Mouse (Mus musculus): ENCODE measurements around the gene P4ha2. TPM values are rescaled to one million over a fixed set of nuclear protein-coding genes. Genes with fewer than 3 reads are reported as not detected.

Gene P4ha2
- polyA plus RNA-seq, 1 experiment from 2014 or later = 9.7 TPM

GRCm38 (mm10) chr11:54119126-54119525, 19.2 kb downstream of the P4ha2 start:
- no peaks in the 10 kb centered on the region for H3K27me3 ChIP-seq (ENCODE audit: control insufficient read depth, insufficient read depth, low read depth, low read length)
- no peak overlapping the region for H3K4me3 ChIP-seq (ENCODE audit: low read depth, low read length)
- H3K4me2 ChIP-seq (ENCODE audit: low read length) = no peak overlapping the region
- peaks cover 2% of the 10 kb centered on the region; the same call in 1 of the 2 replicates for H3K4me1 ChIP-seq (ENCODE audit: control insufficient read depth, insufficient read depth, low read length)
- no peak overlapping the region for H3K27ac ChIP-seq (ENCODE audit: low read length)
- no peak overlapping the region for H3K9ac ChIP-seq (ENCODE audit: low read depth, low read length)
- H3K36me3 ChIP-seq (ENCODE audit: control insufficient read depth, insufficient read depth, low read length) = no peaks in the 10 kb centered on the region
- WGBS = 95% methylated on average over 12 of the region's 12 CpGs
- no peak for ATAC-seq
- no peaks in the 10 kb centered on the region for H3K9me3 ChIP-seq (replicated peaks; ENCODE audit: control insufficient read depth, low read length, poor library complexity, severe bottlenecking)

GRCm38 (mm10) chr11:54119740-54120360, 20.0 kb downstream of the P4ha2 start:
- ATAC-seq = no peak
- H3K9me3 ChIP-seq (replicated peaks; ENCODE audit: control insufficient read depth, low read length, poor library complexity, severe bottlenecking) = no peaks in the 10 kb centered on the region
- no peak overlapping the region for H3K9ac ChIP-seq (ENCODE audit: low read depth, low read length)
- H3K4me2 ChIP-seq (ENCODE audit: low read length) = no peak overlapping the region
- H3K27me3 ChIP-seq (ENCODE audit: control insufficient read depth, insufficient read depth, low read depth, low read length) = no peaks in the 10 kb centered on the region
- no peak overlapping the region for H3K27ac ChIP-seq (ENCODE audit: low read length)
- no peak overlapping the region for H3K4me3 ChIP-seq (ENCODE audit: low read depth, low read length)
- peaks cover 2% of the 10 kb centered on the region; the same call in 1 of the 2 replicates for H3K4me1 ChIP-seq (ENCODE audit: control insufficient read depth, insufficient read depth, low read length)
- H3K36me3 ChIP-seq (ENCODE audit: control insufficient read depth, insufficient read depth, low read length) = no peaks in the 10 kb centered on the region
- WGBS = 89% methylated on average over 13 of the region's 13 CpGs

GRCm38 (mm10) chr11:54122416-54123264, 22.7 kb downstream of the P4ha2 start:
- WGBS = 51% methylated on average over 14 of the region's 14 CpGs
- Histone ChIP-seq H3K4me1 (ENCODE audit: control insufficient read depth, insufficient read depth, low read length) (peaks cover 9% of the 10 kb centered on the region), H3K27me3 (ENCODE audit: control insufficient read depth, insufficient read depth, low read depth, low read length) (no peaks in the 10 kb centered on the region), H3K4me2 (ENCODE audit: low read length) (no peak overlapping the region), H3K27ac (ENCODE audit: low read length) (no peak overlapping the region), H3K9me3 (replicated peaks; ENCODE audit: control insufficient read depth, low read length, poor library complexity, severe bottlenecking) (no peaks in the 10 kb centered on the region), H3K36me3 (ENCODE audit: control insufficient read depth, insufficient read depth, low read length) (no peaks in the 10 kb centered on the region), H3K9ac (ENCODE audit: low read depth, low read length) (no peak overlapping the region), H3K4me3 (ENCODE audit: low read depth, low read length) (no peak overlapping the region)
- ATAC-seq = peak; percentile 89

- Histone ChIP-seq H3K9me3 (replicated peaks; ENCODE audit: control insufficient read depth, low read length, poor library complexity, severe bottlenecking) (no peaks in the 10 kb centered on the region), H3K4me2 (ENCODE audit: low read length) (no peak overlapping the region), H3K9ac (ENCODE audit: low read depth, low read length) (no peak overlapping the region), H3K27ac (ENCODE audit: low read length) (no peak overlapping the region), H3K27me3 (ENCODE audit: control insufficient read depth, insufficient read depth, low read depth, low read length) (no peaks in the 10 kb centered on the region), H3K36me3 (ENCODE audit: control insufficient read depth, insufficient read depth, low read length) (no peaks in the 10 kb centered on the region), H3K4me1 (ENCODE audit: control insufficient read depth, insufficient read depth, low read length) (peaks cover 9% of the 10 kb centered on the region), H3K4me3 (ENCODE audit: low read depth, low read length) (no peak overlapping the region)
- ATAC-seq = no peak
- WGBS = 83% methylated on average over 18 of the region's 18 CpGs
Measured at GRCm38 (mm10) chr11:54125982-54126648, 26.2 kb downstream of the P4ha2 start.

GRCm38 (mm10) chr11:54126654-54127374, 26.9 kb downstream of the P4ha2 start:
- Histone ChIP-seq H3K27ac (ENCODE audit: low read length) (0 out of 2 replicates have a peak overlapping the region, but pooled peaks have one; percentile 19), H3K27me3 (ENCODE audit: control insufficient read depth, insufficient read depth, low read depth, low read length) (no peaks in the 10 kb centered on the region), H3K9me3 (replicated peaks; ENCODE audit: control insufficient read depth, low read length, poor library complexity, severe bottlenecking) (no peaks in the 10 kb centered on the region), H3K4me1 (ENCODE audit: control insufficient read depth, insufficient read depth, low read length) (peaks cover 9% of the 10 kb centered on the region), H3K36me3 (ENCODE audit: control insufficient read depth, insufficient read depth, low read length) (no peaks in the 10 kb centered on the region), H3K4me2 (ENCODE audit: low read length) (0 out of 2 replicates have a peak overlapping the region, but pooled peaks have one; percentile 10), H3K9ac (ENCODE audit: low read depth, low read length) (no peak overlapping the region), H3K4me3 (ENCODE audit: low read depth, low read length) (no peak overlapping the region)
- ATAC-seq = no peak
- 38% methylated on average over 15 of the region's 15 CpGs for WGBS

GRCm38 (mm10) chr11:54127397-54127796, 27.5 kb downstream of the P4ha2 start:
- H3K4me3 ChIP-seq (ENCODE audit: low read depth, low read length) = no peak overlapping the region
- H3K4me1 ChIP-seq (ENCODE audit: control insufficient read depth, insufficient read depth, low read length) = peaks cover 9% of the 10 kb centered on the region
- H3K9ac ChIP-seq (ENCODE audit: low read depth, low read length) = no peak overlapping the region
- 61% methylated on average over 2 of the region's 2 CpGs for WGBS
- H3K27me3 ChIP-seq (ENCODE audit: control insufficient read depth, insufficient read depth, low read depth, low read length) = no peaks in the 10 kb centered on the region
- H3K27ac ChIP-seq (ENCODE audit: low read length) = no peak overlapping the region
- H3K9me3 ChIP-seq (replicated peaks; ENCODE audit: control insufficient read depth, low read length, poor library complexity, severe bottlenecking) = no peaks in the 10 kb centered on the region
- H3K4me2 ChIP-seq (ENCODE audit: low read length) = no peak overlapping the region
- no peaks in the 10 kb centered on the region for H3K36me3 ChIP-seq (ENCODE audit: control insufficient read depth, insufficient read depth, low read length)
- no peak for ATAC-seq

- H3K9ac ChIP-seq (ENCODE audit: low read depth, low read length) = no peak overlapping the region
- no peak overlapping the region for H3K4me3 ChIP-seq (ENCODE audit: low read depth, low read length)
- H3K4me2 ChIP-seq (ENCODE audit: low read length) = no peak overlapping the region
- 96% methylated on average over 8 of the region's 8 CpGs for WGBS
- H3K27ac ChIP-seq (ENCODE audit: low read length) = no peak overlapping the region
- no peaks in the 10 kb centered on the region for H3K9me3 ChIP-seq (replicated peaks; ENCODE audit: control insufficient read depth, low read length, poor library complexity, severe bottlenecking)
- peaks cover 7% of the 10 kb centered on the region for H3K4me1 ChIP-seq (ENCODE audit: control insufficient read depth, insufficient read depth, low read length)
- H3K36me3 ChIP-seq (ENCODE audit: control insufficient read depth, insufficient read depth, low read length) = no peaks in the 10 kb centered on the region
- no peak for ATAC-seq
- H3K27me3 ChIP-seq (ENCODE audit: control insufficient read depth, insufficient read depth, low read depth, low read length) = no peaks in the 10 kb centered on the region
Measured at GRCm38 (mm10) chr11:54129955-54130354, 30.1 kb downstream of the P4ha2 start.

GRCm38 (mm10) chr11:54130721-54131120, 30.8 kb downstream of the P4ha2 start:
- Histone ChIP-seq H3K4me3 (ENCODE audit: low read depth, low read length) (no peak overlapping the region), H3K27ac (ENCODE audit: low read length) (no peak overlapping the region), H3K9ac (ENCODE audit: low read depth, low read length) (no peak overlapping the region), H3K9me3 (replicated peaks; ENCODE audit: control insufficient read depth, low read length, poor library complexity, severe bottlenecking) (no peaks in the 10 kb centered on the region), H3K27me3 (ENCODE audit: control insufficient read depth, insufficient read depth, low read depth, low read length) (no peaks in the 10 kb centered on the region), H3K4me1 (ENCODE audit: control insufficient read depth, insufficient read depth, low read length) (peaks cover 7% of the 10 kb centered on the region), H3K36me3 (ENCODE audit: control insufficient read depth, insufficient read depth, low read length) (no peaks in the 10 kb centered on the region), H3K4me2 (ENCODE audit: low read length) (no peak overlapping the region)
- WGBS = 70% methylated on average over 6 of the region's 6 CpGs
- no peak for ATAC-seq

All from midbrain, embryonic 16.5 days (tissue).